Mouse (Mus musculus): ENCODE measurements at regions not wholly inside any gene's neighbourhood (a gene's known extent, or its start where the extent isn't known, plus 50 kb on each side); places are given as distances from the start of the nearest gene placed in this dataset.
A peak's percentile ranks its signal among the peaks of the same experiment; 100 is the strongest.

GRCm38 (mm10) chr13:84878178-84878849 is 310.9 kb upstream of the Ccnh start:
- H3K9ac ChIP-seq (replicated peaks; ENCODE audit: low read length): no peak overlapping the region
- H3K27me3 ChIP-seq (ENCODE audit: control insufficient read depth, insufficient read depth, low read length): no peaks in the 10 kb centered on the region
- ATAC-seq (replicated peaks; ENCODE audit: insufficient number of reproducible peaks, low FRiP score, low TSS enrichment, low read depth) (no peak), DNase-seq (ENCODE audit: low spot score) (no peak)
- no peaks in the 10 kb centered on the region for H3K4me1 ChIP-seq (ENCODE audit: control insufficient read depth, insufficient read depth, low read length)
- no peak overlapping the region for H3K27ac ChIP-seq (replicated peaks; ENCODE audit: low read depth, low read length)
- no peak overlapping the region for H3K4me3 ChIP-seq (ENCODE audit: low read depth, low read length)
- no peak overlapping the region for H3K4me2 ChIP-seq (ENCODE audit: low read depth, low read length)
- no peaks in the 10 kb centered on the region for H3K9me3 ChIP-seq (replicated peaks; ENCODE audit: control insufficient read depth, low read length)
- H3K36me3 ChIP-seq (replicated peaks; ENCODE audit: control insufficient read depth, insufficient read depth, low read depth, low read length): no peaks in the 10 kb centered on the region
- 90% methylated on average over 1 of the region's 1 CpGs for WGBS

- Histone ChIP-seq H3K27me3 (ENCODE audit: control insufficient read depth, insufficient read depth, low read length) (no peaks in the 10 kb centered on the region), H3K36me3 (replicated peaks; ENCODE audit: control insufficient read depth, insufficient read depth, low read depth, low read length) (no peaks in the 10 kb centered on the region), H3K4me3 (ENCODE audit: low read depth, low read length) (no peak overlapping the region), H3K4me1 (ENCODE audit: control insufficient read depth, insufficient read depth, low read length) (no peaks in the 10 kb centered on the region), H3K4me2 (ENCODE audit: low read depth, low read length) (no peak overlapping the region), H3K9ac (replicated peaks; ENCODE audit: low read length) (no peak overlapping the region), H3K9me3 (replicated peaks; ENCODE audit: control insufficient read depth, low read length) (no peaks in the 10 kb centered on the region), H3K27ac (replicated peaks; ENCODE audit: low read depth, low read length) (no peak overlapping the region)
- ATAC-seq (replicated peaks; ENCODE audit: insufficient number of reproducible peaks, low FRiP score, low TSS enrichment, low read depth) (no peak), DNase-seq (ENCODE audit: low spot score) (no peak)
- WGBS: 85% methylated on average over 6 of the region's 6 CpGs
Observed at GRCm38 (mm10) chr13:84905347-84905981, 283.7 kb upstream of the Ccnh start.

- H3K27ac ChIP-seq (replicated peaks; ENCODE audit: low read depth, low read length): no peak overlapping the region
Observed at GRCm38 (mm10) chr13:84905994-84906393, 283.2 kb upstream of the Ccnh start.

GRCm38 (mm10) chr13:84931271-84931670 is 257.9 kb upstream of the Ccnh start:
- no peak overlapping the region for H3K9ac ChIP-seq (replicated peaks; ENCODE audit: low read length)
- no peaks in the 10 kb centered on the region for H3K9me3 ChIP-seq (replicated peaks; ENCODE audit: control insufficient read depth, low read length)
- H3K4me1 ChIP-seq (ENCODE audit: control insufficient read depth, insufficient read depth, low read length): no peaks in the 10 kb centered on the region
- H3K27me3 ChIP-seq (ENCODE audit: control insufficient read depth, insufficient read depth, low read length): no peaks in the 10 kb centered on the region
- no peak overlapping the region for H3K27ac ChIP-seq (replicated peaks; ENCODE audit: low read depth, low read length)
- H3K4me3 ChIP-seq (ENCODE audit: low read depth, low read length): no peak overlapping the region
- ATAC-seq (replicated peaks; ENCODE audit: insufficient number of reproducible peaks, low FRiP score, low TSS enrichment, low read depth): no peak
- H3K4me2 ChIP-seq (ENCODE audit: low read depth, low read length): no peak overlapping the region
- WGBS: 78% methylated on average over 1 of the region's 1 CpGs
- DNase-seq (ENCODE audit: low spot score): no peak
- H3K36me3 ChIP-seq (replicated peaks; ENCODE audit: control insufficient read depth, insufficient read depth, low read depth, low read length): no peaks in the 10 kb centered on the region

More at GRCm38 (mm10) chr13:84905994-84906393, 283.2 kb upstream of the Ccnh start:
- Histone ChIP-seq H3K27me3 (ENCODE audit: control insufficient read depth, insufficient read depth, low read length) (no peaks in the 10 kb centered on the region), H3K4me3 (ENCODE audit: low read depth, low read length) (no peak overlapping the region), H3K36me3 (replicated peaks; ENCODE audit: control insufficient read depth, insufficient read depth, low read depth, low read length) (no peaks in the 10 kb centered on the region), H3K4me1 (ENCODE audit: control insufficient read depth, insufficient read depth, low read length) (no peaks in the 10 kb centered on the region), H3K4me2 (ENCODE audit: low read depth, low read length) (no peak overlapping the region), H3K9ac (replicated peaks; ENCODE audit: low read length) (no peak overlapping the region), H3K9me3 (replicated peaks; ENCODE audit: control insufficient read depth, low read length) (no peaks in the 10 kb centered on the region)
- 60% methylated on average over 3 of the region's 3 CpGs for WGBS
- DNase-seq (ENCODE audit: low spot score) (no peak), ATAC-seq (replicated peaks; ENCODE audit: insufficient number of reproducible peaks, low FRiP score, low TSS enrichment, low read depth) (no peak)

GRCm38 (mm10) chr13:84935610-84936009 is 253.6 kb upstream of the Ccnh start:
- no peaks in the 10 kb centered on the region for H3K9me3 ChIP-seq (replicated peaks; ENCODE audit: control insufficient read depth, low read length)
- H3K4me1 ChIP-seq (ENCODE audit: control insufficient read depth, insufficient read depth, low read length): no peaks in the 10 kb centered on the region
- no peak overlapping the region for H3K9ac ChIP-seq (replicated peaks; ENCODE audit: low read length)
- DNase-seq (ENCODE audit: low spot score) (no peak), ATAC-seq (replicated peaks; ENCODE audit: insufficient number of reproducible peaks, low FRiP score, low TSS enrichment, low read depth) (no peak)
- no peak overlapping the region for H3K4me3 ChIP-seq (ENCODE audit: low read depth, low read length)
- H3K27me3 ChIP-seq (ENCODE audit: control insufficient read depth, insufficient read depth, low read length): no peaks in the 10 kb centered on the region
- H3K27ac ChIP-seq (replicated peaks; ENCODE audit: low read depth, low read length): no peak overlapping the region
- 78% methylated on average over 1 of the region's 1 CpGs for WGBS
- H3K4me2 ChIP-seq (ENCODE audit: low read depth, low read length): no peak overlapping the region
- no peaks in the 10 kb centered on the region for H3K36me3 ChIP-seq (replicated peaks; ENCODE audit: control insufficient read depth, insufficient read depth, low read depth, low read length)

- Histone ChIP-seq H3K27me3 (ENCODE audit: control insufficient read depth, insufficient read depth, low read length) (no peaks in the 10 kb centered on the region), H3K4me2 (ENCODE audit: low read depth, low read length) (no peak overlapping the region), H3K4me1 (ENCODE audit: control insufficient read depth, insufficient read depth, low read length) (no peaks in the 10 kb centered on the region), H3K27ac (replicated peaks; ENCODE audit: low read depth, low read length) (no peak overlapping the region), H3K36me3 (replicated peaks; ENCODE audit: control insufficient read depth, insufficient read depth, low read depth, low read length) (no peaks in the 10 kb centered on the region), H3K4me3 (ENCODE audit: low read depth, low read length) (no peak overlapping the region), H3K9me3 (replicated peaks; ENCODE audit: control insufficient read depth, low read length) (no peaks in the 10 kb centered on the region), H3K9ac (replicated peaks; ENCODE audit: low read length) (no peak overlapping the region)
- no peak for DNase-seq (ENCODE audit: low spot score)
- 87% methylated on average over 6 of the region's 7 CpGs for WGBS
- no peak for ATAC-seq (replicated peaks; ENCODE audit: insufficient number of reproducible peaks, low FRiP score, low TSS enrichment, low read depth)
Observed at GRCm38 (mm10) chr13:84939695-84940094, 249.5 kb upstream of the Ccnh start.

- Histone ChIP-seq H3K9ac (replicated peaks; ENCODE audit: low read length) (no peak overlapping the region), H3K4me2 (ENCODE audit: low read depth, low read length) (no peak overlapping the region), H3K4me3 (ENCODE audit: low read depth, low read length) (no peak overlapping the region), H3K27me3 (ENCODE audit: control insufficient read depth, insufficient read depth, low read length) (no peaks in the 10 kb centered on the region), H3K27ac (replicated peaks; ENCODE audit: low read depth, low read length) (no peak overlapping the region), H3K4me1 (ENCODE audit: control insufficient read depth, insufficient read depth, low read length) (no peaks in the 10 kb centered on the region), H3K9me3 (replicated peaks; ENCODE audit: control insufficient read depth, low read length) (no peaks in the 10 kb centered on the region), H3K36me3 (replicated peaks; ENCODE audit: control insufficient read depth, insufficient read depth, low read depth, low read length) (no peaks in the 10 kb centered on the region)
- DNase-seq (ENCODE audit: low spot score) (no peak), ATAC-seq (replicated peaks; ENCODE audit: insufficient number of reproducible peaks, low FRiP score, low TSS enrichment, low read depth) (no peak)
- WGBS: 94% methylated on average over 1 of the region's 1 CpGs
Observed at GRCm38 (mm10) chr13:84940936-84941335, 248.3 kb upstream of the Ccnh start.

- no peak overlapping the region for H3K4me3 ChIP-seq (ENCODE audit: low read depth, low read length)
- no peaks in the 10 kb centered on the region for H3K9me3 ChIP-seq (replicated peaks; ENCODE audit: control insufficient read depth, low read length)
- no peak for ATAC-seq (replicated peaks; ENCODE audit: insufficient number of reproducible peaks, low FRiP score, low TSS enrichment, low read depth)
- H3K27me3 ChIP-seq (ENCODE audit: control insufficient read depth, insufficient read depth, low read length): no peaks in the 10 kb centered on the region
- H3K4me1 ChIP-seq (ENCODE audit: control insufficient read depth, insufficient read depth, low read length): no peaks in the 10 kb centered on the region
- no peaks in the 10 kb centered on the region for H3K36me3 ChIP-seq (replicated peaks; ENCODE audit: control insufficient read depth, insufficient read depth, low read depth, low read length)
- DNase-seq (ENCODE audit: low spot score): peak; percentile 39
- 53% methylated on average over 1 of the region's 1 CpGs for WGBS
- no peak overlapping the region for H3K27ac ChIP-seq (replicated peaks; ENCODE audit: low read depth, low read length)
- H3K9ac ChIP-seq (replicated peaks; ENCODE audit: low read length): no peak overlapping the region
- H3K4me2 ChIP-seq (ENCODE audit: low read depth, low read length): no peak overlapping the region
Observed at GRCm38 (mm10) chr13:84950873-84951272, 238.3 kb upstream of the Ccnh start.

Data from embryonic facial prominence, embryonic 11.5 days (tissue).